Mouse (Mus musculus) NIH3T3 (cell line): ENCODE measurements around the gene Tbc1d9.

Experiments
- DNase-seq: peaks from one replicate; pipeline ENCODE4 v3.0.0-alpha.2; 2012; ENCODE audit warnings: low read depth

Tbc1d9 gene

GRCm38 (mm10) chr8:83178228-83178742, 13.1 kb downstream of the Tbc1d9 start:
- DNase-seq: peak; percentile 13

- DNase-seq: no peak
Measured at GRCm38 (mm10) chr8:83181851-83182482, 16.8 kb downstream of the Tbc1d9 start.

GRCm38 (mm10) chr8:83182784-83183183, 17.6 kb downstream of the Tbc1d9 start:
- DNase-seq: no peak

GRCm38 (mm10) chr8:83186376-83186775, 21.2 kb downstream of the Tbc1d9 start:
- peak; percentile 71 for DNase-seq

DNA sequence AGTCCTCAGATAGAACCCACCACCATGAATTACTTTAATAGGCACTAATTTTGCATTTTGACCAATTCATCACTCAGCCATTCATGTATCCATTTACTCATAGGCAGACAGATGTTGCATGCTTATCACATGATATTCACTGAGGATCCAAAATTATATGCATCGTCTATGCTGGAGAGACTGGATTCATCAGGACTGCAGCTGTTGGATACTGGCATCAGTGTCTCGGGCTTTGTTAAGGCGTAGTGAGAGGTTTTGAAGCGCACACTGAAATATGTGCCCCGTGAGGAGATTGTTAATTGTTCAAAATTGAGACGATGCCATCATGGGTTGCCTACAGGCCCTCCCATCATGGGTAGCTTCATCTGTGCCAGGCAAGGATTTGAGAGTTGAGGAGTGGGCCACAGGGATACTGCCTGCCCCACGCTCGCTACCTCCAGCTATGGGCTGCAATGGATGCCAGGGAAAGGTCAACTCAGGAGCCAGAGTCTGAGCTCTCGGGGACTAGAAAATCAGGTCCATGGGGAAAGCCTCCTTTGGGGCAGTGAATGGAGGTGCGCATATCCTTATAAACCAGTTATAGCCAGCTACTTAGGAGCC, 22.3 kb downstream of the Tbc1d9 start:
- DNase-seq: no peak

DNA sequence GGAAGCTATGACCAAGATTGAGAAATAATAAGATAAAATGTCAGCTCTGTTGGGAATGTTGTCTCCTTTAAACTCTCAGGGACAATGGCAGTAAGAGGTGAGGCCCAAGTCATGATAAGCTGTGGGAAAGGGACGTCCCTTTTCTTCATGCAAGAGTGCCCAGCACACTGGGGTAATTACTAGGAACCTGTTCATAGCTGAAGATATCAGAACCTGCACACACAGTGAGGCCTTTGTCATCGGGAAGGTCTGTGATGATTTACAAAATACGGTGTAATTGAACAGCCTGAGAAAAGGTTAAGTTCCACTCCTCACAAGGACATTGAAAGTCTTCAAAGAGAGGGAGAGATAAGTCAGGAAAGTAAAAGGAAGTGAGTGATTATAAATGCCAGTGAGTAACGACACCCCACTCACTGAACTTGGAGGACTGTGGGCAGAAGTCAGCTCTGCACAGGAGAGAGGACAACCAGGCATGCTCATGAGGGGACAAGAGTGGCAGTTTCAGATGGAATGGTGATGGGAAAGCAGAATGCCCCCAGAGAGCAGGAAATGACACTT, 24.5 kb downstream of the Tbc1d9 start:
- no peak for DNase-seq

DNA sequence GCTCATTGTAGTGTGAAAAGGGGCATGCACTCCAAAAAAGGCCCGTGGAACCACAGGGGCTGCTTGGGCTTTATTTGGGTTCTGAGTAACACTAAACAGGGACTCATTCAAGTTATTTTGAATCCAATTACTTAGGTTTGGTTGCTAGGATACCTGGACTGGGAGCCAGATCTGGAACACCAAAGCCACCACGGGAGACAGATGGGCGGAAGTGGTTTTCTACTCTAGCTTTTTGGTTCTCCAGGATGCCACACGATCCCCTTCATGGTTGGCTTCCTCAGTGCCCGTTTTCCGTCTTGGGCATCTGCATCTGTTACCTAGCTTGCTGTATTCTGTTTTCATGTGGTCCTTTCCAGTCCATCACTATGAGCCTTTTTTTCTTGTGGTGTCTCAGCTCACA, 30.9 kb downstream of the Tbc1d9 start:
- no peak for DNase-seq

- no peak for DNase-seq
Measured at GRCm38 (mm10) chr8:83199715-83200114, 34.6 kb downstream of the Tbc1d9 start.

GRCm38 (mm10) chr8:83200191-83201177, 35.3 kb downstream of the Tbc1d9 start:
- DNase-seq: peak; percentile 31

GRCm38 (mm10) chr8:83202946-83203345, 37.8 kb downstream of the Tbc1d9 start:
- DNase-seq: no peak

GRCm38 (mm10) chr8:83205907-83206306, 40.8 kb downstream of the Tbc1d9 start:
- DNase-seq: no peak

DNA sequence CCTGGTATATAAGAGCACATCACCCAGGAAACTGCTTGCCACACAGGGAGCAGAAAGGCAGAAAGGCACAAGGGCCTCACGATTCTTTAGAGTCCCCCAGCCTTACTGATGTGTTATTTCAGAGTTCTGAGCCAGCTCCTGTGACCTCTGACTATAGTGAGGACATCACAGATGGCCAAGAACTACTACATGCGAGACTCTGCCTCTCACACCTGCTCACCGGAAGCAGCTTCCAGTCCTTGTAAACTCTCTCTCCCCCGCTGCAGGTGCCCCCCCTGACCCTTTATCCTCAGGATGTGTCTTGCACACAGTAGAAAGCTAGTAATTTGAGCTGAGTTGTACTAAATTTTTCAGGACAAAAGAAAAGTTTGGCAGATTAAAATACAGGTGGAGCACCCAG, 44.4 kb downstream of the Tbc1d9 start:
- DNase-seq: no peak

- no peak for DNase-seq
Measured at GRCm38 (mm10) chr8:83210676-83211075, 45.5 kb downstream of the Tbc1d9 start.

GRCm38 (mm10) chr8:83215065-83215464, 49.9 kb downstream of the Tbc1d9 start:
- DNase-seq: no peak

GRCm38 (mm10) chr8:83216520-83216919, 51.4 kb downstream of the Tbc1d9 start:
- DNase-seq: no peak

- no peak for DNase-seq
Measured at GRCm38 (mm10) chr8:83217196-83217595, 52.0 kb downstream of the Tbc1d9 start.

DNA sequence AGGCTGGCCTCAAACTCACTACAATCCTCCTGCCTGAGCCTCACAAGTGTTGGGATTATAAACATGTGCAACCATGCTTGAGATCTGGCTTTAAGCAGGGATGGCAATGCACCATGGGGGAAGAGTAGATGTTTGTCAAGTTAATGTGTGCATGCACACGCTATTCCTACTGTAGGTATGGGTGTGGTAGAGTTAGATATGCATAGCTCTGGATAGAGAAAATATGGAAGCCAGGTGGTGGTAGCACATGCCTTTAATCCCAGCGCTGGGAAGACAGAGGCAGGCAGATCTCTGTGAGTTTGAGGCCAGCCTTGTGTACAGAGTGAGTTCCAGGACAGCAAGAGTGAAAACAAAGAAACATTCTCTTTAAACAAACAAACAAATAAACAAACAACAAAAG, 52.7 kb downstream of the Tbc1d9 start:
- DNase-seq: no peak

DNA sequence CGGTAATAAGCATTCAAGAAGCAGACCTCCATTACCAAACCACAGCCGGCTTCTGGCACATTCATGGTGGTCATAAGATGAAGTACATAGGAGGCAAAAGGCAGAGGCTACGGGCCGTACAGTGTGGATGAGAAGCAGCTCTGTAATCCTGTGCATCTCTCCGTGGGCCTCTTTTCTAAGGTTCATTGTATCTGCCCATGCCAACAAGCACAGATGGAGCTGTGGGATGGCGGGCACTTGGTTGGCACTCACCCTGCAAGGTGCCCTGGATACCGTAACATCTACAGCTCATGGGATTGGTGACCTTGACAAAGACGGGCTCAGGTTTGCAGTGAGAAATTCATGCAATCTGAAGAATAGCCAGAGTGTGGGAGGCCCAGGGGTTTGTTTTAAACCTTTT, 54.2 kb downstream of the Tbc1d9 start:
- no peak for DNase-seq

DNA sequence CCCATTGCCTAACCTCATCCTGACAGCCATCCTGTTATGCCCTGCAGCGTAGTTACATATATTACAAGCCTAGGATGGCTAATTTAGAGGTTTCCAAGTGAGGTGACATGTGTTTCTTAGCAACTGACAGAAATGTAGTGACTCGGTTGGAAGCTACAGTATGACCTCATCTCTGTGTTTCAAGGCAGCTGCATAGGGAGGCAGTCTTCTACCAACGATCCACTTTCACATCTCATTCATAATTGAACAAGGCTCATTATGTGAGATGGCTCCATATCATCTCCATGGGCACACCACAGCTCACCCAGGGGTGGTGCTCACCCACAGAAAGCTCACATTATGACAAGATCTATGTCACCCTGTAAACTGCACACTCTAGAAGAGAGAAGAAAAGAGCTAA, 55.6 kb downstream of the Tbc1d9 start:
- no peak for DNase-seq

- no peak for DNase-seq
Measured at GRCm38 (mm10) chr8:83224754-83225416, 59.7 kb downstream of the Tbc1d9 start.

DNA sequence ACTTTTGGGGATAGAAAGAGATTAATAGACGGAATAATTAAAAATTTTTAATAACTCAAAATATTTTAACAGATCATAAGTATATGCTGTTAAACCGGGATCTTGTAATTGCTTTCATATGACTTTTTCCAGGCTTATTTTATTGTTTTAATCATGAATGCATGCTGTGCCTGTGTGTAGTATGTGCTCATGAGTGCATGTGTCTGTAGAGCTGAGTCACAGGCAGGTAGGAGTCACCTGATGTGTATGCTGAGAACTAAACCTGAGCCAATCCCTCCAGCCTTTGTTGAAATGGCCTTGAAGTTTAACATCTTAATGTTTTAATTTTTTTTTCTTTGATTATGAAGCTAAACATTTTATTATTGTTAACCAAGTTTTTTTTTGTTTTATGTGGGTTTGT, 60.4 kb downstream of the Tbc1d9 start:
- no peak for DNase-seq

DNA sequence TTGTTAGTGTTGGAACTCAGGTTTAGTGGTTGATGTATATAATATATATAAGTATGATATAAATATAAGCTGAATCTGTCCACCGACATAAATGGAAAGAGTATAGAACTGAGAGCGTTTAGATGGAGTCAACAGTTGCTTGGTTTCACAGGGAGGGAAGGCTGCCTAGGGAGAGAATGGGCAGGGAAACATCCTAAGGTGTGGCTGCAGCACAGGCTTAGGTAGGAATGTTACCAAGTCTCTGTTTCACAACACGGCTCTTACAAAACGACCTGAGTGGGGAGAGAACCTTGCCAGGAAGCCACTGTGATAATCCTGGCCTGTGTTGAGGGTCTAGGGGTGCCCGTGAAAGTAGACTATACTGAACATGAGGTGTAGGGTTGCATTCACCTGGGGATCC, 62.2 kb downstream of the Tbc1d9 start:
- DNase-seq: no peak
